Mouse (Mus musculus) Patski (cell line): ENCODE results near the gene Exoc3l. TPM values are rescaled to one million over a fixed set of nuclear protein-coding genes. Genes with fewer than 3 reads are reported as not detected.

Experiments
- ATAC-seq: fragments of 100-300 bp; one replicate; pipeline ENCODE4 v1.8.0; 2021
- CTCF ChIA-PET: fragments of 350-600 bp; sonication (Branson Sonifier 250); formaldehyde crosslinking; loops from one replicate; lab custom pipeline; 2022; ENCODE audit warnings: inconsistent platforms; lab: Charles Lee
- POLR2A ChIA-PET: fragments of 350-600 bp; sonication (Branson Sonifier 250); formaldehyde crosslinking; loops from one replicate; lab custom pipeline; 2022; ENCODE audit warnings: antibody characterized with exemption, inconsistent platforms; lab: Charles Lee
- DNase-seq: peaks from one replicate; pipeline ENCODE4 v3.0.0-alpha.2; 2011; ENCODE audit warnings: low read depth, low spot score
- H3K27me3 ChIP-seq: fragments of 371-371 bp; one replicate; pipeline ENCODE4 v1.5.1; 2021
- CTCF ChIP-seq: fragments of 100-300 bp; IDR thresholded peaks from one replicate; pipeline ENCODE4 v1.5.1; 2021
- in situ Hi-C: fragments of 300-500 bp; cut with MboI; formaldehyde crosslinking; loops from 3 replicates; pipeline ENCODE4 v1.11.1; 2018; ENCODE audit warnings: low pct_unique_long_range_greater_than_20kb, mixed read lengths
- polyA plus RNA-seq: library from polyadenylated mRNA; unstranded; gene quantifications from one replicate; pipeline ENCODE4 v1.2.3, GENCODE M21; 2021

Gene Exoc3l
- polyA plus RNA-seq, 1 experiment from 2014 or later = 2.4 TPM

- CTCF ChIA-PET = no interaction called here
- no peak for DNase-seq
- in situ Hi-C loops = no loop called here
- POLR2A ChIA-PET = no interaction called here
- TF ChIP-seq CTCF = no peak
- peak; percentile 4 for ATAC-seq
- H3K27me3 ChIP-seq = no peaks in the 10 kb centered on the region
Observed at GRCm38 (mm10) chr8:105315073-105315769, 19.3 kb upstream of the Exoc3l start.

GRCm38 (mm10) chr8:105313622-105314402, 17.9 kb upstream of the Exoc3l start:
- no peaks in the 10 kb centered on the region for H3K27me3 ChIP-seq
- no peak for TF ChIP-seq CTCF
- no peak for ATAC-seq
- ChIA-PET POLR2A (interaction anchor here (1.1 kb wide), 1 partner anchor 31 kb away, joined by 4 read pairs; no protein-coding TSS in a partner anchor), CTCF (interaction anchor here (1.4 kb wide), 1 partner anchor 14 kb away, joined by 5 read pairs; no protein-coding TSS in a partner anchor)
- in situ Hi-C loops = no loop called here
- DNase-seq = no peak

- DNase-seq = no peak
- TF ChIP-seq CTCF = no peak
- in situ Hi-C loops = no loop called here
- ATAC-seq = no peak
- ChIA-PET CTCF (interaction anchor here (1.3 to 1.7 kb wide), 3 partner anchors 9 to 14 kb away, joined by 3 to 6 read pairs (median 5); no protein-coding TSS in a partner anchor), POLR2A (interaction anchor here (1.1 kb wide), 1 partner anchor 32 kb away, joined by 4 read pairs; no protein-coding TSS in a partner anchor)
- no peaks in the 10 kb centered on the region for H3K27me3 ChIP-seq
Observed at GRCm38 (mm10) chr8:105312891-105313481, 17.1 kb upstream of the Exoc3l start.

GRCm38 (mm10) chr8:105311718-105312117, 15.8 kb upstream of the Exoc3l start:
- no peak for ATAC-seq
- no peak for DNase-seq
- TF ChIP-seq CTCF = no peak
- in situ Hi-C loops = no loop called here
- ChIA-PET CTCF (interaction anchor here (1.3 to 1.7 kb wide), 2 partner anchors 10 to 12 kb away, joined by 3 to 6 read pairs; no protein-coding TSS in a partner anchor), POLR2A (interaction anchor here (1.4 kb wide), 1 partner anchor 10 kb away, joined by 5 read pairs; no protein-coding TSS in a partner anchor)
- no peaks in the 10 kb centered on the region for H3K27me3 ChIP-seq

GRCm38 (mm10) chr8:105310118-105310517, 14.2 kb upstream of the Exoc3l start:
- DNase-seq (no peak), ATAC-seq (no peak)
- ChIA-PET POLR2A (no interaction called here), CTCF (no interaction called here)
- in situ Hi-C loops = no loop called here
- no peak for TF ChIP-seq CTCF
- H3K27me3 ChIP-seq = no peaks in the 10 kb centered on the region

GRCm38 (mm10) chr8:105309142-105309847, 13.4 kb upstream of the Exoc3l start:
- H3K27me3 ChIP-seq = no peaks in the 10 kb centered on the region
- no peak for DNase-seq
- ATAC-seq = no peak
- TF ChIP-seq CTCF = no peak
- POLR2A ChIA-PET = interaction anchor here (1.2 kb wide), 1 partner anchor 12 kb away, joined by 4 read pairs; the partner anchor contains the start of gene E2f4
- CTCF ChIA-PET = interaction anchor here (2.0 kb wide), 1 partner anchor 15 kb away, joined by 7 read pairs; no protein-coding TSS in a partner anchor
- in situ Hi-C loops = no loop called here

- POLR2A ChIA-PET = interaction anchor here (1.1 to 1.2 kb wide), 2 partner anchors 11 kb away, joined by 3 to 4 read pairs; partner anchors contain the start of gene E2f4
- DNase-seq = no peak
- no peaks in the 10 kb centered on the region for H3K27me3 ChIP-seq
- CTCF ChIA-PET = interaction anchor here (0.7 to 2.0 kb wide), 3 partner anchors 9 to 20 kb away, joined by 3 to 7 read pairs (median 4); no protein-coding TSS in a partner anchor
- no peak for TF ChIP-seq CTCF
- in situ Hi-C loops = no loop called here
- ATAC-seq = no peak
Observed at GRCm38 (mm10) chr8:105308428-105308827, 12.5 kb upstream of the Exoc3l start.

- in situ Hi-C loops = no loop called here
- ChIA-PET POLR2A (interaction anchor here (1.1 to 1.2 kb wide), 2 partner anchors 10 to 12 kb away, joined by 3 to 4 read pairs; partner anchors contain the start of gene E2f4), CTCF (interaction anchor here (0.7 to 2.0 kb wide), 2 partner anchors 10 to 17 kb away, joined by 4 to 7 read pairs; no protein-coding TSS in a partner anchor)
Observed at GRCm38 (mm10) chr8:105307670-105308069, 11.8 kb upstream of the Exoc3l start.

GRCm38 (mm10) chr8:105306146-105306691, 10.3 kb upstream of the Exoc3l start:
- in situ Hi-C loops = no loop called here
- no peak for DNase-seq
- POLR2A ChIA-PET = interaction anchor here (0.6 to 1.0 kb wide), 3 partner anchors 16 to 22 kb away, joined by 3 to 4 read pairs (median 4); no protein-coding TSS in a partner anchor
- CTCF ChIA-PET = interaction anchor here (0.7 to 1.0 kb wide), 3 partner anchors 15 to 18 kb away, joined by 3 read pairs; no protein-coding TSS in a partner anchor
- no peak for TF ChIP-seq CTCF
- no peak for ATAC-seq
- H3K27me3 ChIP-seq = no peaks in the 10 kb centered on the region

More at GRCm38 (mm10) chr8:105307670-105308069, 11.8 kb upstream of the Exoc3l start:
- ATAC-seq (no peak), DNase-seq (no peak)
- no peaks in the 10 kb centered on the region for H3K27me3 ChIP-seq
- TF ChIP-seq CTCF = no peak
